Mouse (Mus musculus): ENCODE data around the gene Gsta2. TPM values are rescaled to one million over a fixed set of nuclear protein-coding genes. Genes with fewer than 3 reads are reported as not detected.

Gene Gsta2
- polyA plus RNA-seq, 1 experiment from 2014 or later = not detected

Other genes with a start within 250 kb of the Gsta2 start
- 28.5 and 30.6 TPM in 2 replicates for gene Fbxo9, start 246.7 kb downstream of the Gsta2 start, polyA plus RNA-seq (2016; fragmentation: Nextera tagmentation; extraction: Ambion mirVana)
- gene Ick, start 246.6 kb downstream of the Gsta2 start, polyA plus RNA-seq (2016; fragmentation: Nextera tagmentation; extraction: Ambion mirVana) = 17.2 and 21.5 TPM in 2 replicates
- gene Gsta4, start 173.0 kb downstream of the Gsta2 start, polyA plus RNA-seq (2016; fragmentation: Nextera tagmentation; extraction: Ambion mirVana) = 81.1 and 88.3 TPM in 2 replicates
- not detected in 2 replicates for gene Gsta1, start 125.1 kb downstream of the Gsta2 start, polyA plus RNA-seq (2016; fragmentation: Nextera tagmentation; extraction: Ambion mirVana)
- gene Gm3776, start 98.7 kb downstream of the Gsta2 start, polyA plus RNA-seq (2016; fragmentation: Nextera tagmentation; extraction: Ambion mirVana) = not detected in 2 replicates
- gene Gm10639, start 65.9 kb downstream of the Gsta2 start, polyA plus RNA-seq (2016; fragmentation: Nextera tagmentation; extraction: Ambion mirVana) = not detected in 2 replicates
- gene Omt2a, start 41.0 kb downstream of the Gsta2 start, polyA plus RNA-seq (2016; fragmentation: Nextera tagmentation; extraction: Ambion mirVana) = not detected in 2 replicates
- gene Omt2b, start 28.2 kb downstream of the Gsta2 start, polyA plus RNA-seq (2016; fragmentation: Nextera tagmentation; extraction: Ambion mirVana) = not detected in 2 replicates
- gene Dppa5a, start 12.4 kb upstream of the Gsta2 start, polyA plus RNA-seq (2016; fragmentation: Nextera tagmentation; extraction: Ambion mirVana) = not detected in 2 replicates
- 0.97 and 1.2 TPM in 2 replicates for gene Ooep, start 22.9 kb upstream of the Gsta2 start, polyA plus RNA-seq (2016; fragmentation: Nextera tagmentation; extraction: Ambion mirVana)
- 0.24 and 0.25 TPM in 2 replicates for gene Ddx43, start 40.0 kb upstream of the Gsta2 start, polyA plus RNA-seq (2016; fragmentation: Nextera tagmentation; extraction: Ambion mirVana)
- gene Cgas, start 87.4 kb upstream of the Gsta2 start, polyA plus RNA-seq (2016; fragmentation: Nextera tagmentation; extraction: Ambion mirVana) = 0.36 and 0.72 TPM in 2 replicates
- 28.1 and 30.3 TPM in 2 replicates for gene Mto1, start 92.4 kb upstream of the Gsta2 start, polyA plus RNA-seq (2016; fragmentation: Nextera tagmentation; extraction: Ambion mirVana)
- gene Gm17324, start 93.0 kb upstream of the Gsta2 start, polyA plus RNA-seq (2016; fragmentation: Nextera tagmentation; extraction: Ambion mirVana) = 0.89 and 1.1 TPM in 2 replicates
- 2,877 and 3,185 TPM in 2 replicates for gene Eef1a1, start 133.4 kb upstream of the Gsta2 start, polyA plus RNA-seq (2016; fragmentation: Nextera tagmentation; extraction: Ambion mirVana)
- 6.0 and 7.0 TPM in 2 replicates for gene Slc17a5, start 232.3 kb upstream of the Gsta2 start, polyA plus RNA-seq (2016; fragmentation: Nextera tagmentation; extraction: Ambion mirVana)

Measured in heart, embryonic 10.5 days (tissue).